13 mouse cellular contexts compared by ENCODE assay signal in the genomic region with DNA sequence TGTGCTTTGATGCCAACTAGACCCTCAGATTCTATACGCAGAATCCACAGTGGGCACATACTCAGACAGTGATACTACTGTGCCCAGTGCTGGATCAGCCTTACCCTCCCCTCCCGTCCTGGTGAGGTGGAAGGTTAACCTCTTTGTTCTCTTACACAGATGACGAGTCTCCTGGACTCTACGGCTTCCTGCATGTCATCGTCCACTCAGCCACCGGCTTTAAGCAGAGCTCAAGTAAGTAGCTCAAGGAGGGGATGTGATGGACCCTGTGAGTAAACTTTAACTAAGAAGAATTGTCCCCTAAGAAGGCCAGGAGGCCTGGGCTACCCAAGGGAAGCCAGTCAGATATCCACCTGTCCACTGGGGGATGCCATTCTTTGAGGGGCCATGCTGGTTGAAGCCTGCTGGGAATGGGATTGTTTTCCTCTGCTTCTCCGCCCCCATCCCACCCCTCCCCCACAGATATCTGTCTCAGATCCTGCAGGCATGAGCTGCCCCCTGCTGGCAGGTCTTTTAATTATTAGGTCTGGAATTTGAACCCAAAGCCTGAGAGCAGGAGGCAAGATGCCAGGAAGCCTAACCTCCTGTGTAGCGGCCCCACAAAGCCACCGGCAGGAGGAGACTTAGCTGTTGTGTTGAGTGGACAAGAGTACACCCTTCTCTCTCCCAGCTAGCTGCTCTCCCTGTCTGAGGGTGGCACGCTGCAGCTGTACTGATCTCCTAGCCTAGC. TPM values are rescaled to one million over a fixed set of nuclear protein-coding genes. Genes with fewer than 3 reads are reported as not detected.
DNase-seq lines count a peak whose midpoint lies in the region; ATAC-seq and TF ChIP-seq lines count a peak whose summit lies in the region.
"Had no signal": no experiment of that assay in that cellular context is flagged by ENCODE, and none has a peak within 500 bp of the region (broad histone marks: within the 10 kb centered on the region; RNA-seq: fewer than 3 reads in every experiment).

No protein-coding gene starts in this region.

- TF ChIP-seq EP300 in liver, embryonic 14.5 days (IDR thresholded peaks at IDR 0.05; ENCODE audit: low read depth) = no peak

- no peak for TF ChIP-seq POLR2A in brain, embryonic 14.5 days (IDR thresholded peaks at IDR 0.05; ENCODE audit: borderline replicate concordance, extremely low read depth, insufficient read depth, insufficient read length, poor library complexity, severe bottlenecking)

- peaks cover 22% of the 10 kb centered on the region for H3K4me1 ChIP-seq in forebrain, embryonic 10.5 days
- H3K4me1 ChIP-seq in forebrain, embryonic 12.5 days = no peaks in the 10 kb centered on the region
- H3K4me1 ChIP-seq in liver, embryonic 14.5 days (replicated peaks; ENCODE audit: control insufficient read depth in 2 of 2, insufficient read depth in 2 of 2, low read length in 1 of 2) = no peaks in the 10 kb centered on the region
- no peaks in the 10 kb centered on the region for H3K4me1 ChIP-seq in liver, embryonic 12.5 days
- no peaks in the 10 kb centered on the region for H3K4me1 ChIP-seq in midbrain, postnatal 0 days (ENCODE audit: insufficient read depth, low read length)
- H3K4me1 ChIP-seq: embryonic facial prominence, embryonic 15.5 days; heart, embryonic 15.5 days; liver, embryonic 13.5 days had no signal

- no peak overlapping the region for H3K4me3 ChIP-seq in forebrain, embryonic 10.5 days
- H3K4me3 ChIP-seq in forebrain, embryonic 12.5 days (replicated peaks) = no peak overlapping the region
- no peak overlapping the region for H3K4me3 ChIP-seq in liver, embryonic 14.5 days (ENCODE audit: insufficient read depth in 1 of 2, low read depth in 2 of 2, low read length in 2 of 2)
- no peak overlapping the region for H3K4me3 ChIP-seq in liver, embryonic 12.5 days
- no peak overlapping the region for H3K4me3 ChIP-seq in midbrain, postnatal 0 days (ENCODE audit: low read depth, low read length)
- H3K4me3 ChIP-seq: embryonic facial prominence, embryonic 15.5 days; heart, embryonic 15.5 days; liver, embryonic 13.5 days had no signal

- H3K9ac ChIP-seq in forebrain, embryonic 12.5 days = no peak overlapping the region
- H3K9ac ChIP-seq in liver, embryonic 14.5 days (replicated peaks) = no peak overlapping the region
- no peak overlapping the region for H3K9ac ChIP-seq in liver, embryonic 12.5 days
- H3K9ac ChIP-seq in midbrain, postnatal 0 days (replicated peaks; ENCODE audit: low read length, poor library complexity, severe bottlenecking) = no peak overlapping the region
- H3K9ac ChIP-seq: embryonic facial prominence, embryonic 15.5 days; heart, embryonic 15.5 days; liver, embryonic 13.5 days had no signal

- no peak overlapping the region for H3K4me2 ChIP-seq in forebrain, embryonic 12.5 days
- H3K4me2 ChIP-seq in liver, embryonic 14.5 days (ENCODE audit: low read depth) = no peak overlapping the region
- H3K4me2 ChIP-seq in liver, embryonic 12.5 days = no peak overlapping the region
- no peak overlapping the region for H3K4me2 ChIP-seq in midbrain, postnatal 0 days (ENCODE audit: low read depth, low read length, poor library complexity, severe bottlenecking)
- H3K4me2 ChIP-seq: embryonic facial prominence, embryonic 15.5 days; heart, embryonic 15.5 days; liver, embryonic 13.5 days had no signal

- no peak for ATAC-seq in forebrain, embryonic 12.5 days (ENCODE audit: low FRiP score)
- ATAC-seq in liver, embryonic 14.5 days (ENCODE audit: insufficient read depth) = no peak
- ATAC-seq in liver, embryonic 12.5 days = no peak
- ATAC-seq in midbrain, postnatal 0 days (ENCODE audit: low FRiP score) = no peak; the same call in 1 of the 2 replicates

- H3K9me3 ChIP-seq in forebrain, embryonic 10.5 days = no peaks in the 10 kb centered on the region
- H3K9me3 ChIP-seq in forebrain, embryonic 12.5 days = no peaks in the 10 kb centered on the region
- no peaks in the 10 kb centered on the region for H3K9me3 ChIP-seq in liver, embryonic 14.5 days (ENCODE audit: control insufficient read depth, low read length)
- H3K9me3 ChIP-seq in liver, embryonic 12.5 days (replicated peaks) = no peaks in the 10 kb centered on the region
- no peaks in the 10 kb centered on the region for H3K9me3 ChIP-seq in midbrain, postnatal 0 days (ENCODE audit: low read length)
- H3K9me3 ChIP-seq: embryonic facial prominence, embryonic 15.5 days; heart, embryonic 15.5 days; liver, embryonic 13.5 days had no signal

- no peaks in the 10 kb centered on the region for H3K27me3 ChIP-seq in forebrain, embryonic 10.5 days (ENCODE audit: poor library complexity, severe bottlenecking)
- no peaks in the 10 kb centered on the region for H3K27me3 ChIP-seq in forebrain, embryonic 12.5 days
- no peaks in the 10 kb centered on the region for H3K27me3 ChIP-seq in liver, embryonic 14.5 days (ENCODE audit: control insufficient read depth, insufficient read depth, low read length)
- H3K27me3 ChIP-seq in liver, embryonic 12.5 days (replicated peaks) = no peaks in the 10 kb centered on the region
- H3K27me3 ChIP-seq in midbrain, postnatal 0 days (ENCODE audit: insufficient read depth, low read length) = no peaks in the 10 kb centered on the region
- H3K27me3 ChIP-seq: embryonic facial prominence, embryonic 15.5 days; heart, embryonic 15.5 days; liver, embryonic 13.5 days had no signal

- H3K27ac ChIP-seq in forebrain, embryonic 10.5 days = peak overlapping the region; percentile 1; the same call in 1 of the 2 replicates
- H3K27ac ChIP-seq in forebrain, embryonic 12.5 days = no peak overlapping the region
- H3K27ac ChIP-seq in liver, embryonic 14.5 days = no peak overlapping the region
- no peak overlapping the region for H3K27ac ChIP-seq in liver, embryonic 12.5 days
- no peak overlapping the region for H3K27ac ChIP-seq in midbrain, postnatal 0 days (ENCODE audit: low read depth, low read length)
- H3K27ac ChIP-seq: embryonic facial prominence, embryonic 15.5 days; heart, embryonic 15.5 days; liver, embryonic 13.5 days had no signal

- H3K36me3 ChIP-seq in forebrain, embryonic 10.5 days (replicated peaks) = peaks cover 99% of the 10 kb centered on the region
- peaks cover 84% of the 10 kb centered on the region for H3K36me3 ChIP-seq in forebrain, embryonic 12.5 days (replicated peaks)
- H3K36me3 ChIP-seq in liver, embryonic 14.5 days (replicated peaks; ENCODE audit: control insufficient read depth, insufficient read depth, low read depth) = no peaks in the 10 kb centered on the region
- H3K36me3 ChIP-seq in liver, embryonic 12.5 days = peaks cover 55% of the 10 kb centered on the region
- peaks cover 77% of the 10 kb centered on the region for H3K36me3 ChIP-seq in midbrain, postnatal 0 days (ENCODE audit: insufficient read depth, low read length)

- 82% methylated on average over 10 of the region's 10 CpGs for WGBS in forebrain, embryonic 10.5 days
- 80% methylated on average over 10 of the region's 10 CpGs for WGBS in forebrain, embryonic 12.5 days
- 75% methylated on average over 10 of the region's 10 CpGs for WGBS in liver, embryonic 14.5 days (ENCODE audit: insufficient replicate concordance)
- WGBS in liver, embryonic 12.5 days (ENCODE audit: insufficient replicate concordance) = 73% methylated on average over 10 of the region's 10 CpGs
- 72% methylated on average over 10 of the region's 10 CpGs for WGBS in midbrain, postnatal 0 days

- TF ChIP-seq CTCF in liver, embryonic 14.5 days (IDR thresholded peaks at IDR 0.05; ENCODE audit: low read depth) = peak; percentile 21; the same call in 1 of the 2 replicates
- peak; percentile 22; the same call in 1 of the 2 replicates for TF ChIP-seq CTCF in brain, embryonic 14.5 days (IDR thresholded peaks at IDR 0.05; ENCODE audit: borderline replicate concordance, extremely low read depth, insufficient read depth, insufficient read length)
- peak; percentile 40; the same call in 1 of the 2 replicates for TF ChIP-seq CTCF in midbrain, postnatal 0 days (IDR thresholded peaks at IDR 0.05)

- no peak for DNase-seq in forebrain, embryonic 10.5 days (ENCODE audit: extremely low spot score, low spot score)
- DNase-seq in liver, embryonic 14.5 days (ENCODE audit: low read depth in 3 of 3, low spot score in 3 of 3) = no peak
- DNase-seq in brain, embryonic 14.5 days (ENCODE audit: low read depth) = no peak
- no peak for DNase-seq in midbrain, postnatal 0 days (ENCODE audit: low spot score)
- no peak for DNase-seq in urinary bladder, postnatal 4 days (ENCODE audit: low spot score in 2 of 2)
- no peak for DNase-seq in ovary, postnatal 14 days (ENCODE audit: low spot score)
- DNase-seq: B cell, adult 2 months; cerebellum, adult 18-20 months; liver, embryonic 13.5 days had no signal

RNA-seq across cellular contexts. Expression of a gene that starts 51.5 kb away (rescaled TPM):
- polyA plus RNA-seq in forebrain, embryonic 10.5 days (2016; fragmentation: Nextera tagmentation; extraction: Ambion mirVana) = 34.2 and 36.5 TPM in 2 replicates
- polyA plus RNA-seq in forebrain, embryonic 12.5 days (2016; fragmentation: Nextera tagmentation; extraction: Ambion mirVana) = 50.5 and 52.2 TPM in 2 replicates
- 3.1 and 3.9 TPM in 2 replicates for polyA plus RNA-seq in liver, embryonic 14.5 days (2012; rRNA removed)
- polyA plus RNA-seq in liver, embryonic 14.5 days (2014; fragmentation: Nextera tagmentation; extraction: Ambion mirVana) = 3.1 and 3.4 TPM in 2 replicates
- polyA plus RNA-seq in liver, embryonic 12.5 days (2016; fragmentation: Nextera tagmentation; extraction: Ambion mirVana) = 13.2 and 13.4 TPM in 2 replicates
- 28.4 and 42.0 TPM in 2 replicates for polyA plus RNA-seq in brain, embryonic 14.5 days (2012; rRNA removed)
- total RNA-seq in midbrain, postnatal 0 days (2014; rRNA removed) = 37.5 and 52.8 TPM in 2 replicates
- 21.1 and 23.6 TPM in 2 replicates for polyA plus RNA-seq in midbrain, postnatal 0 days (2015; fragmentation: Nextera tagmentation; extraction: Ambion mirVana)
